Mouse (Mus musculus) adrenal gland, adult 8-10 months (tissue): Measurements from ENCODE around the gene Cep85l. TPM values are rescaled to one million over a fixed set of nuclear protein-coding genes. Genes with fewer than 3 reads are reported as not detected.
A peak's percentile ranks its signal among the peaks of the same experiment; 100 is the strongest.

Source experiments
- DNase-seq: peaks from one replicate; pipeline ENCODE4 v3.0.0; 2022
- total RNA-seq, 4 experiments: library from RNA; stranded (reverse); gene quantifications; 2 replicates each; pipeline ENCODE4 v1.2.4; 2022

The Cep85l gene
- total RNA-seq, result 10 to 100 TPM in 2 of 4 experiments, 1 to 10 TPM in 2; 7.5 to 15.7 (median 11.4) TPM

DNA sequence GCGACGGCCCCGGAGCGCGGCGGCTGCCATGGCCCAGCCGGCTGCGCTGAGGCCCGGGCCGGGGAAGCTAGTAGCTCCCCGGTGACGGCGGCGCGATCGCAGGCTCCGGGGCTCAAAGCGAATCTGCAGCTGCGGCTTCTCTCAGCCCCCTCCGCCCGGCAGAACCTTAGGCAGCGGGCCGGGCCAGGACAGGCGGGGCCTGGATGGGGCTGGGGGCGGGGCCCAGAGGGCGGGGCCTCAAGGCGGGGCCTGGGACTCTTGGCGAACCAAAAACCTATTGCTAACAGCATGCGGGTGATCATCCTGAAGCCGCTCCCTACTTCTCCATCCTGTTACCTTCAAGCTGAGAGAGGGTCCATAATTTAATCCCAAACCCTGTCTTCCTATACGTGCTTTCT is at the start of gene Cep85l:
TSS of gene Cep85l (minus strand) at position 239 of the 398 bp plus-strand sequence.
- peak; percentile 79 for DNase-seq

DNA sequence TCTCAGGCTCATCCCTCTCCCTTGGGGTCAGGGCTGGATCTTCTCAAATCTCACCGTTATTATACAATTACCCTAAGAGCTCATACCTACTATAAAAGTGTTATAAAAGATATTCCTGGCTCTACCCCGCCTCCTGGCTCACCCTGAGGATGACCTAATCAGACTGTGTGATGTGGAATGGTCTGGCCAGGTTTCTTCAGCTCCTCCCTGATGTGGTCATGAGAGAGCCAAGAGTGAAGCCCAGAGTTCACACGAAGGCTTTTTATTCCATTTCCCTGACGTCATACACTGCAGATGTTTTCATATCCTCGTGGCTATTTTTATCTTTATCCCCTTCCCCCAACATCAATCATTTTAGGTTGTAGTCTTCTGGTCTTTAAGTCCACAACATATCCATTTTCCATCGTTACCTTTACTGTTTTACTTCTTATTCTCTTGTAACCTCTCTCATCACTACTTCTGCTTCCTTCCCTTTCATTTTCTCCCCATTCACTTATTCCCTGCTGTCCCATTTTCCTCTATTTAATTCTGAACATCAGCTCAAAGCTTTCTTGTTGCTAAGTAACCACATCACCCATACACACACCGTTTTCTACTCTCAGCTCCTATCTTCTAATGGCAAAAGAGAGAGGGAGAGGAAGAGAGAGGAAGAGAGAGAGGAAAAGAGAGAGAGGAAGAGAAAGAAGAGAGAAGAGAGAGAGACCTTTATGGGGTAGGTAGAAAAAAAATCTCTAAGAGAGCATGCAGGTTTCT is 49.1 kb upstream of the Cep85l start:
- DNase-seq, result no peak

DNA sequence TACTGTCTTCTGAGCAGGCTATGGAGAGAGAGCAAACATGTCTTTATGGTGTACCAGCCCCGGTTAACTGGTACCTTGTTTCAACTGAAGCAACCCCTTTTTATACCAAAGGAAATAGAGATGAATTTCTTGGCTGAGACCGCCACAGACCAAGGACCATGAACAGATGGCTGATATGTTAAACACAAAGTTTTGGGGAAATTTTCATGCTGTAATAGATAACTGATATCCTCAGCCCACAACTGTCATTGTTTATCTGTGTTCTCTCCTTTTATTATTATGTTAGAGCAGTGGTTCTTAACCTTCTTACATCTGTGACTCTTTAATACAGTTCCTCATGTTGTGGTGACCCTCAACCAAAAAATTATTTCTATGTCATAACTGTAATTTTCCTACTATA is 46.8 kb upstream of the Cep85l start:
- no peak for DNase-seq

DNA sequence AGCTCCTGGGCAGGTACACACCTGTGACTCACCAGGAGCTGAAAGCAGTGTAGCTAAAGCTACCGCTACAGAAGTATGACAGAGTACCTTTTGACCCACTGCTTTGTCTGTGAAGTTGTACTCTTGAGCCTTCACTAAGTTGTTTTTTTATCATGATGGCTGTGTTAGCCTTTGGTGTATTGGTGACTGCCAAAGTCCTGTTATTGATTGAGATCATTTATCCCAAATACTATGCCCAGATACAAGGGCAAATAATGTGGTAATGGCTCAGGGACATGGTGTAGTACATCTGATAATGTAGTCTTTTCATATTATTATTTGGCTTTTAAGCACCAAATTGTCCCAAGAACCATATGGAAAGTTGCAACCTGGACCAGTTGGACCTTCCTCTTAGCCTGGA is 43.3 kb upstream of the Cep85l start:
- DNase-seq, result no peak

DNA sequence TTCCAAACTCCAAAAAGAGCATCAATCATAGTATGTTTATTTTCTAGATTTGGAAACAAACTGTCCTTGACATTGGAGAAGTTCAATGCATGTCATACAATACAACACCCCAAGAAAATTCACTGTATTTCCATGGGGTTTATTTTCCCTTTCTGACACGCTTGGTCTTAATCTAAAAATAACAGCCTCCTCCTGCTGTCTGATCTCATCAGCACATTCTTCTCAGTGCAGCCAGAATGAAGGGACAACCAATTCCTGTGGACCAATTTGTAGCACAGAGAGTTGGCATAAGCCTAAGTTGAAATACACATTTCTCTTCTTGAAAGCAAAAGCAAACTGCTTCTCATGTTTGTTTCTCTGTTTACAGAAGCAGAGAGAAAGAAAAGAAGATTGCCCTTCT is 42.5 kb upstream of the Cep85l start:
- no peak for DNase-seq

DNA sequence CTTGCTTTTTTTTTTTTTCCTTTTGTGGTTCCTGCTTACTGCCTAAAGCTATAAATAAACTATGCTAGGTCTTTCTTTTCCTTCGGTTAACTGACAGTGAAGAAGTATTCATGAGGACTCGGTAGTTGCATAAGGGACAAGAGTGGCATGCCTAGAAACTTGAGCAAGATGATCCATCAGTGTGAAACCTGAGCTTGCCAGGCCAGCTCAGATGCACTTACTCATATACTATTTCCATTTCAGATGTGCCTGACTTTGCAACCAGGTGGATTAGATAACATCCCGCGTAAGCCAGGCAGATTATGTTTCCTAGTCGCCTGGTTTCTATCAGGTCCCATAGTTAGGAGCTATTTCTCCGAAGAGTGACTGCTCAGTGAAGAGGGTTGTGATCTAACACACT is 41.9 kb upstream of the Cep85l start:
- no peak for DNase-seq

DNA sequence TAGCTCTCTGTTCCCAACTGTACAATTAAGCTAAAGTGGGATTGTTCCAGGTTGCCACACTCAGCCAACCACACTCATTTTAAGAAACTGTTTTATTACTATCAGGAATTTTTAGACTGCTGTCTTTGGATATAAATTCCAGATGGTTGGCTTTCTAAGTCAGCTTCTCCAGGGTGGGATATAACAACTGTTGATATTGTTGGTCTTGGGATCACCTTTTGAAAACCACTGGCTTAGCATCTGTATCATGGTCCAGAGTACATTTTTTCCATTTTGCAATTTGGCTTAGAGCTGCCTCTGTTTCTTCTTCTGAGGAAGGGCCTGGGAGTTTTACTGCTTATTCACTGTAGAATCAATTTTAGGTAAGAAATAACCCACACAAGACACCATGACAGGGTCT is 40.3 kb upstream of the Cep85l start:
- DNase-seq, result no peak

DNA sequence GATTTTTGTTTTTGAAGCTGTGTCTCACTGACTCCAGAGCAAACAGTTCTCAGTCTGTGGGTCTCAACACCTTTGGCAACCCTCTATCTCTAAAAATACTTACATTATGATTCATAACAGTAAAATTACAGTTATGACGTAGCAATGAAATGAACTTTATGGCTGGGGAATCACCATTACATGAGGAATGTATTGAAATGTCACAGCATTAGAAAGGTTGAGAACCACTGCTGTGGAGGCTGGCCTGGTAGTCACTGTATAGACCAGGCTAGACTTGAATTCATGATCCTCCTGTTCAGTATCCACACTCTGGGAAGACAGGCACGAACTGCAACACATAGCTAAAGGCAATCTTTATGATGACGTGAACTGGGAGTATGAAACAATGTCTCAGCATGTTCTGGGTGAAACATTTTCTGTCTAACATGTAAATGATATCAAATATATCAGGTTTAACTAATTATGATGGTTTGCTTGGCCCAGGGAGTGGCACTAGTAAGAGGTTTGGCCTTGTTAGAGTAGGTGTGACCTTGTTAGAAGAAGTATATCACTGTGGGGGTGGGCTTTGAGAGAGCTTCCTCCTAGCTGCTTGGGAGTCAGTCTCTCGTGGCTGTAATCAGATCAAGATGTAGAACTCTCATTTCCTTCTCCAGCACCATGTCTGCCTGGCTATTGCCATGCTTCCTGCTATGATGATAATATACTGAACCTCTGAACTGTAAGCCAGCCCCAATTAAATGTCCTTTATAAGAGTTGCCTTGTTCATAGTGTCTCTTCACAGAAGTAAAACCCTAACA is 39.6 kb upstream of the Cep85l start:
- DNase-seq, result no peak

DNA sequence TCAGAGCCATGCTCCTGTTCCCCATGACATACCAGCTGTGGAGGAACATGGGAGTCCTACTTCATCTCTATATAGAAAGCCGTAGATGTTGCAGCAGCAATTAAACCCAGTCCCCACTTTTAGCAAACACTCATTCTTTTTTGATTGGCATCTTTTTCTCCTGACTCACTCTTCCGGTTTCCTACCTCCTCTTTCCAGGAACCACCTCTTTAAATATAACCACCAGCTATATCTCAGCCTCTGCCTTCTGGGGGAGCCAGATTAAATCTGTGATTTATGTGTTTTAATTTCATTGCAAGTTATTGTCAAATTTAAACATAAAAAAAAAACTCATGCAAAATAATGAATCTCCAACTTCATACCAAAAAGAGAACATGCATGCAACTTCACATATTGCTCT is 37.3 kb upstream of the Cep85l start:
- no peak for DNase-seq

DNA sequence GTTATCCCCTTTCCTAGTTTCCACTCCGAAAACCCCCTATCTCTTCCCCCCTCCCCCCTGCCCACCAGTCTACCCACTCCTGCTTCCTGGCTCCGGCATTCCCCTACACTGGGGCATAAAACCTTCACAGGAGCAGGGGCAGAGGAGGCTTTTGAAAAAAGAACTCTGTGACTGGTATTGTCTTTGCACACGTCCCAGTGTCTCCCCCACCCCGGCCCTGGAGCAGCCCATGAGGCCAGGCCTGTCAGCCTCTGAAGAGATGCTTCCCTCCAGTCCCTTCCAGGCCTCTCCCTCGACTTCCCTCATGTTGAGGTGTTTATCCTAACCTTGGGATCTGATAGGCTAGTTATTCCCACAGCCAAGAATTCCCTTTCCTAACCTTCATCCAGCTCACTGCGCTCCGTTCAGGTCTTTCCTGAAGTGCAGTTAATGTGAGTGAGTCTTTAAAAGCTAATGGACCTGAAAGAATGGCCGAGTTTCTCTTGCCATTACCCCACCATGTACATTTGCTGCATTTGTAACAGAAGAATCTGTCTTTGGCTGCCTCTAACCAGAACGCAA is 36.5 kb upstream of the Cep85l start:
- no peak for DNase-seq

DNA sequence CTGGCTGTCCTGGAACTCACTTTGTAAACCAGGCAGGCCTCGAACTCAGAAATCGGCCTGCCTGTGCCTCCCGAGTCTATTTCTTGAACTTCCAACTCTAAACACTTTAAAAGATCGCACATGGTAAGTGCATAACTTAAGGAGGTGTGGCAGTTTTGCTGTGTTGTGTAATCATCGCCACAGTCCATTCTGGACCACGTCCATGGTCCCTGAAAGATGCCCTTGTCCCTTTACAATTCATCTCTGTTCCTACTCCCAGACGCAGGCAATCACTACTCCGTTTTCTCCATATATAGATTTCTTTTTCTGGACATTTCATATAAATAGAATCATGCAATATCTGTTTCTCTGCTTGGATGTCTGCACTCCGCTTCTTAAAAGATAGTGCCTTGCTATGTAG is 35.5 kb upstream of the Cep85l start:
- no peak for DNase-seq

DNA sequence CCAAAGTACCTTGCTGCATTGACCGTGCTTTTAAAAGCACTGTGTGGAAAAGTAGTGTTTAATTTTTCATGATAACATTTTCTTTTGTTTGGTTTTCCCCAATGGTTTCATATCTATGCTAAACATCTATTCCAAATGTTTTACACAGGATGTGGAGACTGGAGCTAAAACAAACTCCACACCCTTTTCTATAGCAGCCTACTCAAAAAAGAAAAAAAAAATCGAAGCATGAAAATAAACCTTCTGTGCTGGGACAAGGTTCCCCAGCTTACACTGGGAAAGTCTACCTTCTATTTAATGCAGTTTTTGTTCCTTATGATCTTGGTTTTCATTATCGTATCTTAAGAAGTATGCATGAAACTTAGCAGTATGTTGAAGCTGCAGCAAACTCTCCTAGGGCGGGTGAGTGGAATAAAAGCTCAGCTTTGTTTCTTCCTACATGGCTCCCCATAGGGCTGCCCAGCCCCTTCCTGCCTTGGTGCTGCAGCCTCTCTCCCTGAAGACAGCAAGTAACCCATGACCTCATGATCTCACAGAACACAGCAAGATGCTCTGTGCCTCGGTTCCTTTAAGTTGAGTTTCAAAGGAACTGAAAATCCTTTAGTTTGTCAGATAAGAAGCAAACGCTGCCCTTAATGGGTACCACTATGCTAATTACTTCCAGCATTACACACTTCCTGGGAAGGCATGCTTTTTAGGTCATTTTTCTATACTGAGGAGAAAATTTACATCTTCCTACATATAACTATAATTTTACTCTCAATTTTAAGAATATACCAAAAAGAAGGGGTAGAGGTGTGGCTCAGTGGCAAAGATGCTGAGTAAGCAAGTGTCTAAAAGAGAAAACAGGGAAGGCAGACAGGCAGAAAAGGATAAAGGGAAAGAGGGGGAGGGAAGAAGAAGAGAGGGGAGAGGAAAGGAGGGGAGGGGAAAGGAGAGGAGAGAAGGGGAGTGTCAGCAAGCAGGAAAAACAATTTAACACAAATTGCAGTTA is 34.6 kb upstream of the Cep85l start:
- DNase-seq, result no peak

DNA sequence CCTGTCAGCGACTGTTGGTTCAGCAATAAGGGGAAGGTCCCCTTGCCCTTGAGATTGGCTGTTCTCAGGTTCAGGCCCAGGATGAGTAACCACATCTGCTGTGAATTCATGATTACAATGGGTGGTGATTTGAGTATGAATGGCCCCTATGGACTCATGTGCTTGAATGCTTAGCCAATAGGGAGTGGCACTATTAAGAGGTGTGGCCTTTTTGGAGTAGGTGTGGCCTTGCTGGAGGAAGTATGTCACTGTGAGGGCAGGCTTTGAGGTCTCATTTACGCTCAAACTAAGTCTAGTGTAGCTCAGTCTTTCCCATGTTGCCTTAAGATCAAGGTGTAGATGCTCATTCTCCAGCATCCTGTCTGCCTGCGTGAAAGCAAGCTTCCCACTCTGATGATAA is 33.2 kb upstream of the Cep85l start:
- no peak for DNase-seq

DNA sequence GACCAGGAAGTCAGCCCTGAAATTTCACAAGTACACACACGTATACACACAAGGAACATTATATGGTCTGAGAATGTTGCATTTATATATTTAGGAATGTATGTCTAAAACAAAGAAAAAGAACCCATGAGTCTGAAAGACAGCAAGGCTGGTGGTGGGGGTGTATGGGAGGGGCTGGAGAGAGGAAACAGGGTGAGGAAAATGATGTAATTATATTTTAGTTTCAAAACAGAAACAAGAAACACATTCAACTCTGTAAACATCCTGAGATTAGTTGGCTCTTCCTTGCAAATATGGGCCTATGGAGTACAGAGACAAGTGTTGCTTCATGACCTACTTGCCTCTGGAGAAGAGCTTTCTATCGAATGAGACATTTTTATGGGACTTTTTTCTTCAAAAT is 32.4 kb upstream of the Cep85l start:
- DNase-seq, result no peak

DNA sequence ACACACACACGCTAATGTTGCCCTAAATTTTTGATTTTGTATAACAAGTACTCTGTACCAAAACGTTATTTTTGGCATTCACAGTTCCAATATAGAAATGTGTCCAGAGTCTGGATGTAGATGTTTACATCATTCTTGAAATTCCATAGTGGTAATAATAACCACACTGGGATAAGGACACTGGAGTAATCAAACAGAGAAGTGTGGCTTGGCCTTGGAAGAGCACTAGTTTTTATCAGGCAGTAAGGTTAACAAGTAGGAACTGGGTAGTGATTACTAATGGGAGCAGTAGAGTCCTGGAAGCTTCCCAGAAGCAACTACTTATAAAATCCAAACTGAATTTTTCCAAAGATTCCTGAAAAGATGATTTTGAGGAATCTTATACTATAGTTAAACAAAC is 31.1 kb upstream of the Cep85l start:
- DNase-seq, result no peak

DNA sequence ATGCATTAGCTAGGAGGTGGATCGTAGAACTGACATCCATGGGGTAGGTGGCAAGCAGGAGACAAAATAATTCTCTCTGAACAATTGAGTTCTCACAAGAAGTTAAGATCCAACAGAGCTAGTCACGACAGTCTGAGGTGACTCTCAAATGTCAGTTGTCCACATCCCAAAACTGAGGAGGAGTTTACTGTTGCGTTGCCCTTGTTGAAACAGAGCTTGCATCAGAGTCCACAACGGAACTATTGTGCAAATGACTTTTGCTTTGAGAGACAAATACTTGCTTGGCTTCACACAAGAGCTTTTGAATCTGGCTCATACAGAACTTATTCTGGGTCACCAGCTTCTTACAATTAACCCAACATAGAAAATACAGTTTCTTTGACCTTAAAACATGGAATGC is 27.7 kb upstream of the Cep85l start:
- DNase-seq, result no peak

DNA sequence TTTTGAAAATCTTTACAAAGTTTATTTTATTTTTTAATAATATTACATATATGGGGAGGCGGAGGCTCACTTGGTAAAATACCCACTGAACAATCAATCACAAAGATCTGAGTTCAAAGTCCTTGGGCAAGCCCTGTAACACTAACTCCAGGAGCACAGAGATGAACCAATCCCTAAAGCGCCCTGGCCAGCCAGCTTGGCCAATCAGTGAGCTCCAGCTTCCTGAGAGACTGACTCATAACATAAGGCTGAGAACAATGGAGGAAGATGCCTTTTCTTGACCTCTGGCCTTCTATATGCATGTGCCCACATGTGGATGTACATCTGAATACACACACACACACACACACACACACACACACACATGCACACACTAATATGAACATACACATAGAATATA is 27.1 kb upstream of the Cep85l start:
- DNase-seq, result no peak

DNA sequence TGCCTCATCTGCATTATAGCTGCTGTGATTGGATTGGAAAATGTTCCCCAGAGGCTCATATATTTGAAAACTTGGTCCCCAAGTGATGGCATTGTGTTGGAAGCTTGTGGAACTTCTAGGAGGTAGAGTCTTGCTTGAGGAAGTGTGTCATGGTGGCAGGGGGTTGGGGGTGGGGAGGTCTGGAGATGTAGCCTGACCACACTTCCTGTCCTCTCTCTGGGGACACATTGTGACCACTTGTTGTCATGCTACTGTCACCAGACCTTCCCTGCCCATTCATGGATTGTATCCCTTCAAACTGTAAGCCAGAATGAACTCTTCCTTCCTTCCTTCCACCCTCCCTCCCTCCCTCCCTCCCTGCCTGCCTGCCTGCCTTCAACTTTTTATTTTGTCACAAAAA is 22.5 kb upstream of the Cep85l start:
- no peak for DNase-seq

DNA sequence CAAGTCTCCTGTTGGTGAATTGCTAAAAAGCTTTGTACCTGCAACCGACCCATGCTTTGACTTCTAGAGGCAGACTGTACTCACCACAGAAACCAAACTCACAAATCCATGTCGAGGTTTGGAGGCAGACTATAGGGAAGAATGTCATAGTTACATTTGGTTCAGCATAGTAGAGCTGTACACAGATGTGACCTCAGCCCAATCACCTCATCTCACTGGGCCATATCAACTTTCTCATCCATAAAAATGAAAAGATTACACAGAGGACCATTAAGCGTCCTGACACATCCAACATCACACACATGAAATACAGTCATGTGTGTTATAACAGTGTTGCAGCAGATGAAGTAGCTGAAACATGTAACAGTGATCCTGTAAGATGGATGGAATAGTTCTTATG is 19.3 kb upstream of the Cep85l start:
- no peak for DNase-seq

DNA sequence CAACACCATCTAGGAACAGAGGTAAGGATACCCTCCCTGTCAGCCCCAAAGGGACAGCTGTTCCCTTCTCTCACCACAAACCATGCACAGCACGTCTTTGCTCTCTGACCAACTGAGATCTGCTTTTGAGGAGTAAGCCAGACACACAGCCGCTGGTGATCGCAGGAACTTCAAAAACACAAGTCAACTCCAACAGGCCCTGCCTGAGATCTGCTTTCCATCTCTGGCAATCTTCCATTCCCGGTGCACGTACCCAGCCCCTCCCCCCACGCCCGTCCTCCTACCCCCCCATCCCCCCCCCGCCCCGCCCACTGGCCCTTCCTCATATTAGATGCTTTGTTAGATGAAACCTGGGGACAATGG is 18.8 kb upstream of the Cep85l start:
- DNase-seq, result no peak

DNA sequence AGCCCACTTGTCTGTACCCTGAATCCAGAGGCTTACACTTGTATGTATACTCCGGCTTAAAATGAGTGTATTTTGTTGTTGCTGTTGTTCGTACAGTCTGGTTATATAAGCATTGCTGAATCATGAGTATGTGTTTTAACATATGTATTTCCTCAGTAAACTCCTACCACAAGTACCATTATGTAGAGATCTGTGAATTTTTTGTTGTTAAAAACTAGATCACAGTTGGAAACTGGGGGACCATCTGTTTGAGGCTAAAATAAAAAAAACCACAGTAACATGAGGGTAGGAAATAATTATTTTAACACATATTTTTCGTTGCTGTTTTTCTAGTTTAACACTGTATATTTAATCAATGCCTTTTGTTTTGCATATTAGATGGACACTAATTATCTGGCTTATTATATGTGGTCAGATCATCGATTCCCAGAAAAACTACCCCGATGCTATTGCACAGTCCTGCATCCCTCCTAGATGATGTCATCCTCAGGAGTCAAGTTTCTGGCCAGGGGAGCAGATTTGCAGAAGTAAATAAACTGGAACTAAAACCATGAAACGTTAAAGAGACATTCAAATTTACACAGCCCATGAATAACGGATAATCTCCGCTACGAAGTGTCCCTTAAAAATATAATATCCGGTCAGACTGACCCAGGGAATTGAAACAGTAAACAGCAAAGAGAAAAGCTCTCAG is 18.2 kb upstream of the Cep85l start:
- no peak for DNase-seq
